Mouse (Mus musculus): Measurements from ENCODE around the gene Tnni2. TPM values are rescaled to one million over a fixed set of nuclear protein-coding genes. Genes with fewer than 3 reads are reported as not detected.
A peak's percentile ranks its signal among the peaks of the same experiment; 100 is the strongest.

Gene Tnni2
- total RNA-seq, 2 experiments from 2014 or later = 0.83 TPM; not detected in 1

GRCm38 (mm10) chr7:142421826-142422225, 19.8 kb upstream of the Tnni2 start:
- intact Hi-C loops (cut with DNase I) = no loop called here
- DNase-seq (ENCODE audit: extremely low spot score in 1 of 2, low spot score in 2 of 2) = no peak

- intact Hi-C loops (cut with DNase I) = no loop called here
Observed at GRCm38 (mm10) chr7:142425641-142426213, 15.9 kb upstream of the Tnni2 start.

GRCm38 (mm10) chr7:142428213-142428612, 13.4 kb upstream of the Tnni2 start:
- DNase-seq (ENCODE audit: extremely low spot score in 1 of 2, low spot score in 2 of 2) = peak in 1 of 2 experiments; percentile 73
- intact Hi-C loops (cut with DNase I) = no loop called here

More at GRCm38 (mm10) chr7:142425641-142426213, 15.9 kb upstream of the Tnni2 start:
- peak in 1 of 2 experiments; percentile 58 for DNase-seq (ENCODE audit: extremely low spot score in 1 of 2, low spot score in 2 of 2)

GRCm38 (mm10) chr7:142430160-142430678, 11.4 kb upstream of the Tnni2 start:
- DNase-seq (ENCODE audit: extremely low spot score in 1 of 2, low spot score in 2 of 2) = peak; percentile 57 to 89
- intact Hi-C loops (cut with DNase I) = loop anchor here (10.0 kb wide), 1 partner anchor 245 kb away; no protein-coding TSS in a partner anchor

- DNase-seq (ENCODE audit: extremely low spot score in 1 of 2, low spot score in 2 of 2) = no peak
- intact Hi-C loops (cut with DNase I) = loop anchor here (10.0 kb wide), 1 partner anchor 244 kb away; no protein-coding TSS in a partner anchor
Observed at GRCm38 (mm10) chr7:142431106-142431505, 10.5 kb upstream of the Tnni2 start.

GRCm38 (mm10) chr7:142433623-142434022, 8.0 kb upstream of the Tnni2 start:
- peak in 1 of 2 experiments; percentile 69 for DNase-seq (ENCODE audit: extremely low spot score in 1 of 2, low spot score in 2 of 2)
- intact Hi-C loops (cut with DNase I) = loop anchor here (2.0 to 10.0 kb wide), 2 partner anchors 99 to 241 kb away; no protein-coding TSS in a partner anchor

GRCm38 (mm10) chr7:142434137-142434865, 7.3 kb upstream of the Tnni2 start, which contains the start of gene Syt8:
TSS of gene Syt8 (plus strand) at chr7:142434850.
- no peak for DNase-seq (ENCODE audit: extremely low spot score in 1 of 2, low spot score in 2 of 2)
- intact Hi-C loops (cut with DNase I) = loop anchor here (2.0 to 10.0 kb wide), 2 partner anchors 100 to 240 kb away; no protein-coding TSS in a partner anchor

GRCm38 (mm10) chr7:142435524-142435923, 6.1 kb upstream of the Tnni2 start:
- intact Hi-C loops (cut with DNase I) = loop anchor here (2.0 to 10.0 kb wide), 2 partner anchors 101 to 239 kb away; no protein-coding TSS in a partner anchor
- DNase-seq (ENCODE audit: extremely low spot score in 1 of 2, low spot score in 2 of 2) = peak; percentile 49 to 66

GRCm38 (mm10) chr7:142437324-142437723, 4.3 kb upstream of the Tnni2 start:
- DNase-seq (ENCODE audit: extremely low spot score in 1 of 2, low spot score in 2 of 2) = peak in 1 of 2 experiments; percentile 51
- intact Hi-C loops (cut with DNase I) = loop anchor here (10.0 kb wide), 1 partner anchor 237 kb away; no protein-coding TSS in a partner anchor

- intact Hi-C loops (cut with DNase I) = loop anchor here (5.0 to 10.0 kb wide), 3 partner anchors 57 to 235 kb away; partner anchors contain the start of gene Tnnt3
- peak in 1 of 2 experiments; percentile 34 for DNase-seq (ENCODE audit: extremely low spot score in 1 of 2, low spot score in 2 of 2)
Observed at GRCm38 (mm10) chr7:142439966-142440365, 1.6 kb upstream of the Tnni2 start.

- peak in 1 of 2 experiments; percentile 54 for DNase-seq (ENCODE audit: extremely low spot score in 1 of 2, low spot score in 2 of 2)
- intact Hi-C loops (cut with DNase I) = loop anchor here (5.0 kb wide), 2 partner anchors 57 to 142 kb away; partner anchors contain the start of gene Tnnt3
Observed at GRCm38 (mm10) chr7:142440657-142441114, 922 bp upstream of the Tnni2 start.

- DNase-seq (ENCODE audit: extremely low spot score in 1 of 2, low spot score in 2 of 2) = peak in 1 of 2 experiments; percentile 13
- intact Hi-C loops (cut with DNase I) = loop anchor here (5.0 kb wide), 2 partner anchors 55 to 140 kb away; partner anchors contain the start of gene Tnnt3
Observed at GRCm38 (mm10) chr7:142442081-142442907, 686 bp downstream of the Tnni2 start.

GRCm38 (mm10) chr7:142442908-142443420, 1.4 kb downstream of the Tnni2 start:
- DNase-seq (ENCODE audit: extremely low spot score in 1 of 2, low spot score in 2 of 2) = peak in 1 of 2 experiments; percentile 14
- intact Hi-C loops (cut with DNase I) = loop anchor here (5.0 kb wide), 2 partner anchors 54 to 139 kb away; partner anchors contain the start of gene Tnnt3

- intact Hi-C loops (cut with DNase I) = loop anchor here (5.0 kb wide), 2 partner anchors 54 to 139 kb away; partner anchors contain the start of gene Tnnt3
- DNase-seq (ENCODE audit: extremely low spot score in 1 of 2, low spot score in 2 of 2) = no peak
Observed at GRCm38 (mm10) chr7:142443474-142443873, 1.9 kb downstream of the Tnni2 start.

GRCm38 (mm10) chr7:142444171-142444570, 2.6 kb downstream of the Tnni2 start:
- intact Hi-C loops (cut with DNase I) = loop anchor here (5.0 kb wide), 2 partner anchors 53 to 138 kb away; partner anchors contain the start of gene Tnnt3
- peak in 1 of 2 experiments; percentile 17 for DNase-seq (ENCODE audit: extremely low spot score in 1 of 2, low spot score in 2 of 2)

GRCm38 (mm10) chr7:142445324-142445723, 3.7 kb downstream of the Tnni2 start:
- intact Hi-C loops (cut with DNase I) = no loop called here
- DNase-seq (ENCODE audit: extremely low spot score in 1 of 2, low spot score in 2 of 2) = no peak

- intact Hi-C loops (cut with DNase I) = no loop called here
- DNase-seq (ENCODE audit: extremely low spot score in 1 of 2, low spot score in 2 of 2) = no peak
Observed at GRCm38 (mm10) chr7:142446264-142446663, 4.7 kb downstream of the Tnni2 start.

Measured in left cerebral cortex, postnatal 10 days (tissue).